Mouse (Mus musculus) heart, adult 2 months (tissue): ENCODE measurements around the gene Slc2a4.

Experiments
- CTCF ChIP-seq: fragments of 200-600 bp; IDR thresholded peaks from 2 replicates; pipeline ENCODE4 v1.8.1; 2022; ENCODE audit warnings: antibody characterized with exemption, mild to moderate bottlenecking, moderate library complexity
- EP300 ChIP-seq: fragments of 200-500 bp; IDR thresholded peaks from 2 replicates; pipeline ENCODE4 v1.6.1; 2011; ENCODE audit warnings: low read depth, low read length, control low read depth; ENCODE audit not compliant: insufficient read depth
- POLR2A ChIP-seq: fragments of 200-500 bp; IDR thresholded peaks from 2 replicates; pipeline ENCODE4 v1.6.1; 2011; ENCODE audit warnings: mild to moderate bottlenecking, low read depth, low read length, control low read depth; ENCODE audit not compliant: insufficient read depth

- TF ChIP-seq POLR2A (no peak), CTCF (no peak), EP300 (no peak)
Measured at GRCm38 (mm10) chr11:69919053-69919452, 28.9 kb downstream of the Slc2a4 start.
